Mouse (Mus musculus) forebrain, embryonic 15.5 days (tissue): ENCODE results near the gene Sf3b3. TPM values are rescaled to one million over a fixed set of nuclear protein-coding genes. Genes with fewer than 3 reads are reported as not detected.

Source experiments
- polyA plus RNA-seq: library from polyadenylated mRNA; unstranded; fragments of >200 nt; fragmentation: Nextera tagmentation; extraction: Ambion mirVana; gene quantifications from 2 replicates; pipeline ENCODE4 v1.2.1, GENCODE M21; 2015

Gene Sf3b3
- polyA plus RNA-seq, 1 experiment from 2014 or later: 121 TPM

Other genes with a start within 250 kb of the Sf3b3 start
- gene Vac14, start 228.2 kb downstream of the Sf3b3 start, polyA plus RNA-seq: 27.9 and 29.1 TPM in 2 replicates
- 22.5 and 32.2 TPM in 2 replicates for gene Mtss1l, start 125.3 kb downstream of the Sf3b3 start, polyA plus RNA-seq
- 2.5 and 3.4 TPM in 2 replicates for gene Il34, start 40.9 kb downstream of the Sf3b3 start, polyA plus RNA-seq
- gene Cog4, start 187 bp downstream of the Sf3b3 start, polyA plus RNA-seq: 67.1 and 70.0 TPM in 2 replicates
- gene Fuk, start 55.7 kb upstream of the Sf3b3 start, polyA plus RNA-seq: 8.5 and 8.7 TPM in 2 replicates
- 24.5 and 25.8 TPM in 2 replicates for gene St3gal2, start 73.1 kb upstream of the Sf3b3 start, polyA plus RNA-seq
- 13.0 and 13.5 TPM in 2 replicates for gene Ddx19a, start 151.0 kb upstream of the Sf3b3 start, polyA plus RNA-seq
- gene Ddx19b, start 185.0 kb upstream of the Sf3b3 start, polyA plus RNA-seq: 8.2 and 8.9 TPM in 2 replicates
- 68.8 and 69.6 TPM in 2 replicates for gene Aars, start 186.4 kb upstream of the Sf3b3 start, polyA plus RNA-seq
- gene Exosc6, start 209.6 kb upstream of the Sf3b3 start, polyA plus RNA-seq: not detected in 2 replicates
- gene Clec18a, start 245.6 kb upstream of the Sf3b3 start, polyA plus RNA-seq: 0.60 and 0.79 TPM in 2 replicates
- gene Pdpr, start 247.8 kb upstream of the Sf3b3 start, polyA plus RNA-seq: 11.5 and 14.0 TPM in 2 replicates